Mouse (Mus musculus): Measurements from ENCODE around the gene Zfp64.
"Not testable (repeated sequence)": the region's sequence is repeated elsewhere in the genome, so short reads cannot be mapped to it uniquely, and the experiment has no call there.

Gene Zfp64

GRCm38 (mm10) chr2:168895531-168895930 is 59.9 kb downstream of the Zfp64 start:
- DNase-seq (ENCODE audit: low spot score in 2 of 2) = no peak

GRCm38 (mm10) chr2:168894738-168895137 is 60.6 kb downstream of the Zfp64 start:
- no peak for DNase-seq (ENCODE audit: low spot score in 2 of 2)

GRCm38 (mm10) chr2:168892057-168892456 is 63.3 kb downstream of the Zfp64 start:
- DNase-seq (ENCODE audit: low spot score in 2 of 2) = no peak

GRCm38 (mm10) chr2:168884641-168885040 is 70.7 kb downstream of the Zfp64 start:
- DNase-seq (ENCODE audit: low spot score in 2 of 2) = no peak

- DNase-seq (ENCODE audit: low spot score in 2 of 2) = no peak
Measured at GRCm38 (mm10) chr2:168882997-168883396, 72.4 kb downstream of the Zfp64 start.

- no peak for DNase-seq (ENCODE audit: low spot score in 2 of 2)
Measured at GRCm38 (mm10) chr2:168881927-168882326, 73.5 kb downstream of the Zfp64 start.

- no peak for DNase-seq (ENCODE audit: low spot score in 2 of 2)
Measured at GRCm38 (mm10) chr2:168879573-168879972, 75.8 kb downstream of the Zfp64 start.

GRCm38 (mm10) chr2:168878708-168879107 is 76.7 kb downstream of the Zfp64 start:
- no peak for DNase-seq (ENCODE audit: low spot score in 2 of 2)

GRCm38 (mm10) chr2:168878158-168878557 is 77.2 kb downstream of the Zfp64 start:
- DNase-seq (ENCODE audit: low spot score in 2 of 2) = no peak

GRCm38 (mm10) chr2:168876631-168877030 is 78.8 kb downstream of the Zfp64 start:
- no peak for DNase-seq (ENCODE audit: low spot score in 2 of 2)

GRCm38 (mm10) chr2:168874498-168874897 is 80.9 kb downstream of the Zfp64 start:
- no peak for DNase-seq (ENCODE audit: low spot score in 2 of 2)

- no peak for DNase-seq (ENCODE audit: low spot score in 2 of 2)
Measured at GRCm38 (mm10) chr2:168871767-168872511, 83.4 kb downstream of the Zfp64 start.

GRCm38 (mm10) chr2:168870480-168870879 is 84.9 kb downstream of the Zfp64 start:
- no peak for DNase-seq (ENCODE audit: low spot score in 2 of 2)

- no peak for DNase-seq (ENCODE audit: low spot score in 2 of 2)
Measured at GRCm38 (mm10) chr2:168866942-168867341, 88.4 kb downstream of the Zfp64 start.

GRCm38 (mm10) chr2:168866436-168866835 is 89.0 kb downstream of the Zfp64 start:
- no peak for DNase-seq (ENCODE audit: low spot score in 2 of 2)

GRCm38 (mm10) chr2:168864905-168865304 is 90.5 kb downstream of the Zfp64 start:
- no peak for DNase-seq (ENCODE audit: low spot score in 2 of 2)

GRCm38 (mm10) chr2:168862694-168863093 is 92.7 kb downstream of the Zfp64 start:
- DNase-seq (ENCODE audit: low spot score in 2 of 2) = no peak

- no peak for DNase-seq (ENCODE audit: low spot score in 2 of 2)
Measured at GRCm38 (mm10) chr2:168860922-168861740, 94.3 kb downstream of the Zfp64 start.

- no peak for DNase-seq (ENCODE audit: low spot score in 2 of 2)
Measured at GRCm38 (mm10) chr2:168860032-168860691, 95.2 kb downstream of the Zfp64 start.

- DNase-seq (ENCODE audit: low spot score in 2 of 2) = no peak
Measured at GRCm38 (mm10) chr2:168856638-168857037, 98.7 kb downstream of the Zfp64 start.

GRCm38 (mm10) chr2:168854777-168855176 is 100.6 kb downstream of the Zfp64 start:
- no peak for DNase-seq (ENCODE audit: low spot score in 2 of 2)

- not testable (repeated sequence) for DNase-seq (ENCODE audit: low spot score in 2 of 2)
Measured at GRCm38 (mm10) chr2:168853869-168854268, 101.5 kb downstream of the Zfp64 start.

Measured in natural killer cell, adult 2 months (primary cell).